Mouse (Mus musculus) liver, embryonic 18 days (tissue): Measurements from ENCODE around the gene Olfr818. TPM values are rescaled to one million over a fixed set of nuclear protein-coding genes. Genes with fewer than 3 reads are reported as not detected.

Source experiments
- polyA plus RNA-seq: library from polyadenylated mRNA; depleted of rRNA; stranded (reverse); fragments of >200 nt; gene quantifications from 2 replicates; pipeline ENCODE4 v1.2.3, GENCODE M21; 2012; rRNA removed

Gene Olfr818
- not detected in 2 replicates for polyA plus RNA-seq

GRCm38 (mm10) chr10:129949000-129949399 lies at the start of gene Olfr818:
Gene Olfr818, minus strand, starts transcription at chr10:129949100.

GRCm38 (mm10) chr10:129984962-129985361 lies 36.1 kb upstream of the Olfr818 start, which contains the start of gene Gm10310:
Gene Gm10310, minus strand, starts transcription at chr10:129985062.

GRCm38 (mm10) chr10:129976040-129976439 lies 27.1 kb upstream of the Olfr818 start, which contains the start of gene Olfr247:
Gene Olfr247, minus strand, starts transcription at chr10:129976140.

GRCm38 (mm10) chr10:129967166-129967565 lies 18.3 kb upstream of the Olfr818 start, which contains the start of gene Olfr819:
Gene Olfr819, minus strand, starts transcription at chr10:129967266.

GRCm38 (mm10) chr10:129915497-129915896 lies 33.4 kb downstream of the Olfr818 start, which contains the start of gene Olfr816:
Gene Olfr816, minus strand, starts transcription at chr10:129915597.

GRCm38 (mm10) chr10:129905767-129906166 lies 43.1 kb downstream of the Olfr818 start, which contains the start of gene Olfr815:
Gene Olfr815, minus strand, starts transcription at chr10:129905867.

Other genes with a start within 250 kb of the Olfr818 start
- not detected in 2 replicates for gene Olfr804, start 245.9 kb downstream of the Olfr818 start, polyA plus RNA-seq
- not detected in 2 replicates for gene Olfr805, start 219.7 kb downstream of the Olfr818 start, polyA plus RNA-seq
- gene Olfr806, start 207.2 kb downstream of the Olfr818 start, polyA plus RNA-seq, result not detected in 2 replicates
- not detected in 2 replicates for gene Olfr807, start 191.3 kb downstream of the Olfr818 start, polyA plus RNA-seq
- not detected in 2 replicates for gene Olfr808, start 183.6 kb downstream of the Olfr818 start, polyA plus RNA-seq
- gene Olfr809, start 174.5 kb downstream of the Olfr818 start, polyA plus RNA-seq, result not detected in 2 replicates
- not detected in 2 replicates for gene Olfr810, start 154.2 kb downstream of the Olfr818 start, polyA plus RNA-seq
- gene Olfr811, start 144.7 kb downstream of the Olfr818 start, polyA plus RNA-seq, result not detected in 2 replicates
- not detected in 2 replicates for gene Olfr812, start 103.0 kb downstream of the Olfr818 start, polyA plus RNA-seq
- gene Olfr813, start 93.7 kb downstream of the Olfr818 start, polyA plus RNA-seq, result not detected in 2 replicates
- not detected in 2 replicates for gene Olfr814, start 69.2 kb downstream of the Olfr818 start, polyA plus RNA-seq
- not detected in 2 replicates for gene Olfr815, start 43.2 kb downstream of the Olfr818 start, polyA plus RNA-seq
- gene Olfr816, start 33.5 kb downstream of the Olfr818 start, polyA plus RNA-seq, result not detected in 2 replicates
- gene Olfr819, start 18.2 kb upstream of the Olfr818 start, polyA plus RNA-seq, result not detected in 2 replicates
- gene Olfr247, start 27.0 kb upstream of the Olfr818 start, polyA plus RNA-seq, result not detected in 2 replicates
- gene Gm10310, start 36.0 kb upstream of the Olfr818 start, polyA plus RNA-seq, result not detected in 2 replicates
- not detected in 2 replicates for gene Olfr820, start 63.5 kb upstream of the Olfr818 start, polyA plus RNA-seq
- gene Olfr821, start 81.2 kb upstream of the Olfr818 start, polyA plus RNA-seq, result not detected in 2 replicates
- gene Olfr822, start 122.1 kb upstream of the Olfr818 start, polyA plus RNA-seq, result not detected in 2 replicates
- not detected in 2 replicates for gene Olfr823, start 166.3 kb upstream of the Olfr818 start, polyA plus RNA-seq
- gene Olfr824, start 180.9 kb upstream of the Olfr818 start, polyA plus RNA-seq, result 0.06 and 0.18 TPM in 2 replicates
- not detected in 2 replicates for gene Olfr825, start 217.7 kb upstream of the Olfr818 start, polyA plus RNA-seq
- not detected in 2 replicates for gene Olfr826, start 235.1 kb upstream of the Olfr818 start, polyA plus RNA-seq